Mouse (Mus musculus): Measurements from ENCODE around the gene Dusp10.

GRCm38 (mm10) chr1:183991921-183992320 lies 21.2 kb upstream of the Dusp10 start:
- no peak for TF ChIP-seq ZNF384 (IDR thresholded peaks at IDR 0.05; ENCODE audit: low read depth, low read length)
- TF ChIP-seq CHD2 (IDR thresholded peaks at IDR 0.05; ENCODE audit: low read depth, low read length): no peak
- TF ChIP-seq MAFK (IDR thresholded peaks at IDR 0.05; ENCODE audit: insufficient read depth, low read depth, low read length): no peak
- TF ChIP-seq HCFC1 (IDR thresholded peaks at IDR 0.05; ENCODE audit: borderline replicate concordance, insufficient read depth, low read length): no peak
